Mouse (Mus musculus): ENCODE results near the gene Zbtb41.

- TF ChIP-seq CTCF (conservative IDR thresholded peaks at IDR 0.05; ENCODE audit: insufficient read depth, insufficient read length, low read depth, low read length) (no peak), POLR2A (IDR thresholded peaks at IDR 0.05; ENCODE audit: low read depth, low read length) (no peak)
Observed at GRCm38 (mm10) chr1:139379621-139379984, 42.5 kb upstream of the Zbtb41 start.

All from kidney, adult 2 months (tissue).